Mouse (Mus musculus): ENCODE results near the gene Zfp706. TPM values are rescaled to one million over a fixed set of nuclear protein-coding genes. Genes with fewer than 3 reads are reported as not detected.
A peak's percentile ranks its signal among the peaks of the same experiment; 100 is the strongest.
"Not testable (repeated sequence)": the region's sequence is repeated elsewhere in the genome, so short reads cannot be mapped to it uniquely, and the experiment has no call there.

Gene Zfp706
- polyA plus RNA-seq, 1 experiment = 34.7 TPM

DNA sequence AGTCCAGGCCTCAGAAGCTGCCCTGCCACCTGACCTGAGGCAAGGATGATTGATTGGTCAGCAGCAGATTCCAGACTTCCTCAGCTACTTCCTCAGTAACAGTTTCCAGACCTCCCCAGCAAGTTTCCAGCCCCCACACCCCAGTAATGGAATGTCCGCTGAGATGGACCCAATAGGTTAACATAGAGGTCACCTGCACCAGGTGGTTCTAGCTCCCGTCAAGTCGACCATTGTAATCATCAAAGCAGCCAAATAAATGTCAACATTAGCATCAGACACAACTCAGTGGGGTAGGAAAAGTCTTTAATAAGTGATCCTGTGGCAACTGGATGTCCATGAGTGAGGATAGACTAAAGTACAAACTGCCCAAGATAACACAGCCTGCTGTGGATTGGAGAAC lies 3.7 kb upstream of the Zfp706 start:
- H3K4me1 ChIP-seq (ENCODE audit: control insufficient read depth, insufficient read depth, insufficient read length, low read length) = no peaks in the 10 kb centered on the region
- H3K27me3 ChIP-seq (ENCODE audit: control insufficient read depth, insufficient read depth, low read length) = no peaks in the 10 kb centered on the region
- TF ChIP-seq CTCF (IDR thresholded peaks at IDR 0.05; ENCODE audit: extremely low read depth, insufficient read length, insufficient replicate concordance, low read depth, low read length) (no peak), POLR2A (IDR thresholded peaks at IDR 0.05; ENCODE audit: low read depth, low read length) (no peak)
- H3K27ac ChIP-seq (ENCODE audit: insufficient read depth, low read depth, low read length) = no peak overlapping the region
- H3K4me3 ChIP-seq (ENCODE audit: low read depth, low read length) = no peak overlapping the region
- no peaks in the 10 kb centered on the region for H3K36me3 ChIP-seq (ENCODE audit: control insufficient read depth, insufficient read depth, low read length)
- 74% methylated on average over 3 of the region's 3 CpGs for WGBS

DNA sequence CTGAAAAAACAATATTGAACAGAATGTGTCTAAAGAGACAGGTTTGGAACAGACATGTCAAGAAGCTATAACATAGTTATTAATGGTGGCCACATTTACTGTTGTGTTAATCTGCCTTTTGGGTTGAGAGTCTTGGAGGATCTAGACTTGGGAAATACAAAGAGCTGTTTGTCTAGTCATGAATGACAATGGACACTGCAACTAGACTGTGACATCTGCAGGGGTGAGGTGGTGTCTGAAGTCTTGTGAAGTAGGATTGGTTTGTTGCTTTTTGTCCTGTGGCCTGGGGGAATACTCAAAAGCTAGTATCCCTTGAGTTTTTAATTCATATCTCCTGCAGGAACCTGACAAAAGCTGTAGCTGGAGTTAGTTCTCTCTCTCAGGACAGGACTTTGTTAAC lies 973 bp upstream of the Zfp706 start:
- Histone ChIP-seq H3K27me3 (ENCODE audit: control insufficient read depth, insufficient read depth, low read length) (no peaks in the 10 kb centered on the region), H3K36me3 (ENCODE audit: control insufficient read depth, insufficient read depth, low read length) (peaks cover 2% of the 10 kb centered on the region), H3K4me1 (ENCODE audit: control insufficient read depth, insufficient read depth, insufficient read length, low read length) (peaks cover 5% of the 10 kb centered on the region), H3K27ac (ENCODE audit: insufficient read depth, low read depth, low read length) (no peak overlapping the region), H3K4me3 (ENCODE audit: low read depth, low read length) (no peak overlapping the region)
- no peak for TF ChIP-seq CTCF (IDR thresholded peaks at IDR 0.05; ENCODE audit: extremely low read depth, insufficient read length, insufficient replicate concordance, low read depth, low read length)
- no peak for TF ChIP-seq POLR2A (IDR thresholded peaks at IDR 0.05; ENCODE audit: low read depth, low read length)

GRCm38 (mm10) chr15:37007959-37008419 lies 416 bp upstream of the Zfp706 start:
- peaks cover 5% of the 10 kb centered on the region for H3K36me3 ChIP-seq (ENCODE audit: control insufficient read depth, insufficient read depth, low read length)
- peak overlapping the region; percentile 95 for H3K27ac ChIP-seq (ENCODE audit: insufficient read depth, low read depth, low read length)
- H3K4me3 ChIP-seq (ENCODE audit: low read depth, low read length) = peak overlapping the region; percentile 75
- peaks cover 5% of the 10 kb centered on the region for H3K4me1 ChIP-seq (ENCODE audit: control insufficient read depth, insufficient read depth, insufficient read length, low read length)
- TF ChIP-seq CTCF (IDR thresholded peaks at IDR 0.05; ENCODE audit: extremely low read depth, insufficient read length, insufficient replicate concordance, low read depth, low read length) (no peak), POLR2A (IDR thresholded peaks at IDR 0.05; ENCODE audit: low read depth, low read length) (no peak)
- H3K27me3 ChIP-seq (ENCODE audit: control insufficient read depth, insufficient read depth, low read length) = no peaks in the 10 kb centered on the region
- WGBS = 21% methylated on average over 8 of the region's 8 CpGs

DNA sequence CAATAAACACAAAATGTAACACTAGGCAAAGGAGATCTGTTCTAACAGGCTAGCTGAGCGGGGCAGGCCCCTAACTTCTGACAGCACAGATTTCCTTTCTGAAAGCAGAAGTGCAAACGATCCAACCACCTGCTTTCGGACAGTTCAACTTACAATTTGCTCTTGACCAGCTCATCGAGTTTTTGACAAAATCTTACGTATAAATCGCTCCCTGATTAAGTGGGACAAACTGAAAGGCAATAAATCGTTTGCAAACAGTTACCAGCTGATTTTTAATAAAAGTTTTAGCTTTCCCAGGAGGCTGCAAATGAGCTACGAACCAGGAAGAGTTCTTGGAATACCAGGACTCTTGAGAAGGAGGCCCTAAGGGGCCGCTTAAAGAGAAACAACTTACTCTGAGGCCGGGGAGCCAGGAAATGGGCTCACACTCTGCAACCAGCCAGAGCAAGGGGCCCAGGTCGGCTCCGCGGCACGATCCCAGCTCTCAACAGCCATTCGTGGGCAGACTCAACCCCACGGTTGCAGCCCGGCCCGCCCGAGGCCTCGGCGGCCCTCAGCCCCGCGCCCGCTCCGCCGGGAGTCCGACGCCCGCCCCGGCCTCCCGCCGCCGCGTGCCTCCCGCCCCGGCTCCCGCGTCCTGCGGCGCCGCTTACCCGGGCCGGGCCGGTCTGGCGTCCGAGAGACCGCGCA lies 953 bp downstream of the Zfp706 start:
- TF ChIP-seq POLR2A (IDR thresholded peaks at IDR 0.05; ENCODE audit: low read depth, low read length) (no peak), CTCF (IDR thresholded peaks at IDR 0.05; ENCODE audit: extremely low read depth, insufficient read length, insufficient replicate concordance, low read depth, low read length) (no peak)
- Histone ChIP-seq H3K27me3 (ENCODE audit: control insufficient read depth, insufficient read depth, low read length) (no peaks in the 10 kb centered on the region), H3K27ac (ENCODE audit: insufficient read depth, low read depth, low read length) (peak overlapping the region; percentile 89), H3K4me3 (ENCODE audit: low read depth, low read length) (peak overlapping the region; percentile 87), H3K4me1 (ENCODE audit: control insufficient read depth, insufficient read depth, insufficient read length, low read length) (peaks cover 5% of the 10 kb centered on the region), H3K36me3 (ENCODE audit: control insufficient read depth, insufficient read depth, low read length) (peaks cover 13% of the 10 kb centered on the region)
- under 1% methylated on average over 35 of the region's 48 CpGs for WGBS

- Histone ChIP-seq H3K27ac (ENCODE audit: insufficient read depth, low read depth, low read length) (peak overlapping the region; percentile 89), H3K4me1 (ENCODE audit: control insufficient read depth, insufficient read depth, insufficient read length, low read length) (peaks cover 5% of the 10 kb centered on the region), H3K4me3 (ENCODE audit: low read depth, low read length) (peak overlapping the region; percentile 87; the same call in 1 of the 2 replicates), H3K36me3 (ENCODE audit: control insufficient read depth, insufficient read depth, low read length) (peaks cover 16% of the 10 kb centered on the region), H3K27me3 (ENCODE audit: control insufficient read depth, insufficient read depth, low read length) (no peaks in the 10 kb centered on the region)
- TF ChIP-seq POLR2A (IDR thresholded peaks at IDR 0.05; ENCODE audit: low read depth, low read length) (no peak), CTCF (IDR thresholded peaks at IDR 0.05; ENCODE audit: extremely low read depth, insufficient read length, insufficient replicate concordance, low read depth, low read length) (no peak)
- 26% methylated on average over 7 of the region's 7 CpGs for WGBS
Observed at GRCm38 (mm10) chr15:37005793-37006474, 1.6 kb downstream of the Zfp706 start.

DNA sequence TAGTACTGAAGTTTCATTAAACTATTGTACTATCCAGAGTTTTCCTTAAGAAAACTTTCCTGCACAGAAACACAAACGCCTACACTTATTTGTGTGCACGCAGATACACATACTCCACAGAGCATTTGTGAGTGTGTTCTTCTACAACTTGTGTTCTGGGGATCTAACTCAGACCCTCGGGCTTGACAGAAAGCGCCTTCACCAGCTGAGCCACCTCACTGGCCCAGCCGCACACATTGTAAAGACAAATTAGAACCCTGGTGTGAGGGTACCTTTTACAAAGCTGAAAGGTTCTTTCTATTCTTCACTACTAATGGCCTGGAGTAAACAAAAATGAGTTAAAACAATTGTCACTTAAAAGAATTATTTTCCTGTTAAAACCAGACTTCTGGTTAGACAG lies 2.7 kb downstream of the Zfp706 start:
- peaks cover 5% of the 10 kb centered on the region for H3K4me1 ChIP-seq (ENCODE audit: control insufficient read depth, insufficient read depth, insufficient read length, low read length)
- H3K36me3 ChIP-seq (ENCODE audit: control insufficient read depth, insufficient read depth, low read length) = peaks cover 24% of the 10 kb centered on the region
- no peak overlapping the region for H3K4me3 ChIP-seq (ENCODE audit: low read depth, low read length)
- TF ChIP-seq CTCF (IDR thresholded peaks at IDR 0.05; ENCODE audit: extremely low read depth, insufficient read length, insufficient replicate concordance, low read depth, low read length) = no peak
- no peak for TF ChIP-seq POLR2A (IDR thresholded peaks at IDR 0.05; ENCODE audit: low read depth, low read length)
- no peak overlapping the region for H3K27ac ChIP-seq (ENCODE audit: insufficient read depth, low read depth, low read length)
- WGBS = 61% methylated on average over 5 of the region's 5 CpGs
- H3K27me3 ChIP-seq (ENCODE audit: control insufficient read depth, insufficient read depth, low read length) = no peaks in the 10 kb centered on the region

- 90% methylated on average over 7 of the region's 7 CpGs for WGBS
- H3K36me3 ChIP-seq (ENCODE audit: control insufficient read depth, insufficient read depth, low read length) = peaks cover 45% of the 10 kb centered on the region
- no peak for TF ChIP-seq CTCF (IDR thresholded peaks at IDR 0.05; ENCODE audit: extremely low read depth, insufficient read length, insufficient replicate concordance, low read depth, low read length)
- no peak for TF ChIP-seq POLR2A (IDR thresholded peaks at IDR 0.05; ENCODE audit: low read depth, low read length)
- H3K27me3 ChIP-seq (ENCODE audit: control insufficient read depth, insufficient read depth, low read length) = no peaks in the 10 kb centered on the region
- H3K4me3 ChIP-seq (ENCODE audit: low read depth, low read length) = no peak overlapping the region
- H3K27ac ChIP-seq (ENCODE audit: insufficient read depth, low read depth, low read length) = no peak overlapping the region
- peaks cover 5% of the 10 kb centered on the region for H3K4me1 ChIP-seq (ENCODE audit: control insufficient read depth, insufficient read depth, insufficient read length, low read length)
Observed at GRCm38 (mm10) chr15:37002276-37002675, 5.3 kb downstream of the Zfp706 start.

DNA sequence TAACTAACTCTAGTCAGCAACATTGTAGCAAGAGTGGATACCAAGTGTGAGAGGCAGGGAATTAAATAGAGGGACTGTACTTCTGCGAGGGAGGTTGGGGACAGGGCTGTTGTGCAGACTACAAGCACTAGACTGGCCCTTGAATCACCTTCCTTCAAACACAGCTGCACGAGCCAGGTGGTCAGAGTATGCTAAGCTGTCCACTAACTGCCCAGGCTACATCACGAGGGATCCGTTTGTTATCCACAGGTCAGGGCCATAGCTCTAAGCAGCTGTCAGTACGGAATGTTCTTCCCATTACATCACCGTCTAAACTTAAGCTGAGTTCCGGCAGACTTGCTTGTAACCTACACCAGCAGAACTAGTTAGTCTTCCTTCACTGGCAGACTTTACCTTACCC lies 8.0 kb downstream of the Zfp706 start:
- H3K27ac ChIP-seq (ENCODE audit: insufficient read depth, low read depth, low read length); H3K27me3 ChIP-seq (ENCODE audit: control insufficient read depth, insufficient read depth, low read length); H3K4me1 ChIP-seq (ENCODE audit: control insufficient read depth, insufficient read depth, insufficient read length, low read length); H3K4me3 ChIP-seq (ENCODE audit: low read depth, low read length): not testable (repeated sequence)
- H3K36me3 ChIP-seq (ENCODE audit: control insufficient read depth, insufficient read depth, low read length) = peaks cover 48% of the 10 kb centered on the region
- 84% methylated on average over 7 of the region's 7 CpGs for WGBS

Measured in small intestine, adult 2 months (tissue).